Mouse (Mus musculus) heart, adult 9 months (tissue): ENCODE results near the gene Bcor.

ENCODE experiments used
- DNase-seq, 2 experiments: peaks; one replicate each; pipeline ENCODE4 v3.0.0; 2022; ENCODE audit warnings: low spot score in 2 of 2

The Bcor gene

DNA sequence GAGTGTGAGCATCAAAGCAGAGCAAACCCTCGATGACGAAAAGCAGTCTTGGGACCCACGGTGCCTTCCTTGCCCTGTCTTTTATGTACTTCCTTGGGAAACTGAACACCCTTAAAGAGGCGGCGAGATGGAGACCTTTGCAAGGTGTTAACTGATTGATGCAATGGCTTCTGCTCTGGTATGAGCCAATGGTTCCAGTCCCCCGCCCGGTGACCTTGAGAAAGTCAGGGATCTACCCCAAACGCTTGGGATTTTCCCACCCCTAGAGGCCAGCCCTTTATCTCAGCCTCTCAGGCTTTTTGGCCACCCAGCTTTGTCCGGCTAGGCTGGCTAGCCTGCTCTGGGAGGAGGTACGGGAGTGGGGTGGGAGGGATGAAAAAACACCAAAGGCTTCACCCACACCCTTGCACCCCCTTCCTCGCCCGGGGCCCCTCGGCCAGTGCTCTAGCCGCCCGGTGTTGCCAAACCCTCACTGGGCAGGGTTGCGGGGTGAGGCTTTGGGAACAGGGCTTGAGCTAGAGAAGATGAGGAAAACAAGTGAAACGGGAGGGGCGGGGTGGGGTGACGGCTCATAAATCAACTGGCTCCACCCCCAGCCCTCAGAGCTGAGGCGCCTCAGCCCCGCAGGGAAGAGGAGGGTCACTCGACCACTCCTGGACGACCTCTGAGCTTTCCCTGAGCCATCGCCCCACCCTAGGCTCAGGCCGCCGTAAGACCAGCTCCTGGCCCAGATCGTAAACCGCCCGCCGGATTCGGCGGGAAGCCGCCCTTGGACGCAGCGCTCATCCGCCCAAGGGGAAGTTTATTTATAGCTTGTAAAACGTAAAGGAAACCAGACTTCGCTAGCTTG is 154.7 kb downstream of the Bcor start:
- peak; percentile 69 to 75 for DNase-seq

DNA sequence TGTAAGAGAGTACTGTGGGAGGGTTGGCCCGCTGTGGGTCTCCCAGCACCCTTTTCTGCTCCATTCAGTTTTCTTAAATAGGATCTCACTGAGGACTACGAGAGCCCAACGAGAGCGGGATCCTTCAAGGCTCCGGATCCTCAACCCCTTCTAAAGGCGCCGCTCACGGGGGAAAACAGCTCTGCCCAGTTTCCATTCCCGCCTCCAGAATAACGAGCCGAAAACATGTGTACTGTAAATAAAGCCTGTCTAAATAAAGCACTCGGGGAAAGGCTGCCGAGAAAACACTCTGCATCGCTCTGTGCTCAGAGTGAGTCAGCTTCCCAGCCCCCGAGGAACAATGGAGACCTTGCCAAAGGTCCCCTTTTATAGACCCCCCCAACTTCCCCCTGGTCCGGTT is 155.7 kb downstream of the Bcor start:
- DNase-seq: peak; percentile 20 to 35

DNA sequence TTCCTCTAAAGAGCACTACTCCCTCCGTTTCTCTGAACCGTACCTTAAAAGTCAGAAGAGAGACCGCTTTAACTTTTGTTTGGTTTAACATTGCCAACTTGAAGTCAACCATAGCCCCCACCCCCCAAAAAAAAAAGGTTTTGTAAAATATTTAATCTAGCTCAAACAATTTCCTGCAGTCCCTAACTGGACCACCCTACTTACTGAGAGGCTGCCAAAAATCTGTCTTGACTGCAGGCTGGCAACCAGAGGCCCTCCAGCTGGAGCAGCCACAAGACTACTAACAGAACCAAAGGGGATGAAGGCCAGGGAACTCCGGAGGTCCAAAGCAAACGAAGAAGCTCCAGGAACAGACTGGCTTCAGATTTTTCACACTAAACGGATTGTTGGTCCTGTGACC is 156.2 kb downstream of the Bcor start:
- no peak for DNase-seq

DNA sequence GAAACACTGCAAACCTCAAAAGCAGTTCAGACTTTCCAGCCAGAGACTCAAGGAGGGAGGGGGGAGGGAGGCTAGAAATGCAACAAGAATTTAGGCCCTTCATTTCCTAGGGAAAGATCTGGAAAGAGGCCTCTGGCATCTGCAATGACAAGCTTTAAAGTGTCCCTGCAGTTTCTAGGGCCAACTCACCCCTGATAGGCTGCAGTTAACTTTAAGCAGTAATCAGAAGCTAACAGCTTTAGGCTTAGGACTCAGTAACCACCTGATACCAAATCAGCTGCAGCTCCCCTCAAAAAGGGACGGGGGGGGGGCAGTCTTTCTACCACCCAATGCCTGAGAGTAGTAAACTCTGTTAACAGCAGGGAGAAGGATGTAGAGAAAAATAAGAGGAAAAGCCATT is 156.6 kb downstream of the Bcor start:
- DNase-seq: no peak

DNA sequence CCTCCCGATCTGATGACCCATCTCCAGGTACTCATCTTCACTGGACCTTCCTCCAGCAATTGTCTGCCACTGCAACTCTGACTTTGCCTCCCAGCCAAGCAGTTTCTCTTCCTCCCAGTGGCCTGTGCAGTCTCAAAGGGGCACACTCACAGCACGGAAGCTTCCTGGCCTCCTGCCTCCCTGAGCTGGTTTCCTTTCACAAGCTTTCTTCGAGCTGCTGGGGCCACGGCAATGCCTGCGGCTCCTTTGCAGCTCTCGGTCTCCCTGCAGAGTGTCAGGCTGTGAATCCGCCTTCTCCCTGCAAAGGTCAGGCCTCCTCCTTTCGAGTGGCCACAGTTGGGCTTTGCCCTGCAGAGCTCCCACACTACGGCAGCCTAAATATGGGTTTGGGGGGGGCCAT is 157.0 kb downstream of the Bcor start:
- no peak for DNase-seq

DNA sequence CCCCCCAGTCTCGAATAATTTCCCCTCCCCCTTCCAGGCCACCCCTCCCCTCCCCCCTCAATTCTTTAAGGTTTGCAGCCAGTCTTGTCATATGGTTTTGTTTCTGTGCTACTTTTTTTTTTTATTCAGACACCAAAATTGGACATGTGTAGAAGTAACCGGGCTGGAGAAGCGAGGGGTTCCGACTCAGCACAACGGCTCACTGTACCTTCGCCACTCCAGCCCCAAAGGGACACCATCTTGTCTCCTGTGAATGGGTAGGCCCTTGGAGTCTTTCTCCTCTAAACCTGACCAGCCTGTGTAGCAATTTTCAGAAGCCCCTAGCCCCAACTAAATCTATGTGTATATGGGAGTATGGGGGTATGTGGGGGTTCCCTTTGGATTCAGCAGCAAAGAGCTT is 157.6 kb downstream of the Bcor start:
- no peak for DNase-seq

DNA sequence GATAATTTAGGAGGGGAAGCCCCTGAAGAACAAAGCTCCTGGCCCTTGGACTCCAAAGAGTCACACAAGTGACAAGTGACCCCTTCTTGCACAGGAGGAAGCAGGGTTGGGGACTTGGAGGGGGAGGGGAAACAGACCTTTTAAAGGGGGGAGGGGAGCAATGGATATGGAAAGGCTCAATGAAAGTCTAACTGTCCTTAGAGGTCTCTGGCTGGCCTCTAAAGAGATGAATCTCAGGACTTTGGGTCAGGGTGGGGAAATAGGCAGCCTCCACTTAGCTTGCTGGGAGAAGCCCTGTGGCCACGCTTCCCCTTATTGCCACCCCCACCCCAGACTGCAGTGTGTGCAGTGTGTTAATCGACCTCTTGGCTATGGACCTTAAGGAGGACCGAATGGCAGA is 158.2 kb downstream of the Bcor start:
- no peak for DNase-seq

DNA sequence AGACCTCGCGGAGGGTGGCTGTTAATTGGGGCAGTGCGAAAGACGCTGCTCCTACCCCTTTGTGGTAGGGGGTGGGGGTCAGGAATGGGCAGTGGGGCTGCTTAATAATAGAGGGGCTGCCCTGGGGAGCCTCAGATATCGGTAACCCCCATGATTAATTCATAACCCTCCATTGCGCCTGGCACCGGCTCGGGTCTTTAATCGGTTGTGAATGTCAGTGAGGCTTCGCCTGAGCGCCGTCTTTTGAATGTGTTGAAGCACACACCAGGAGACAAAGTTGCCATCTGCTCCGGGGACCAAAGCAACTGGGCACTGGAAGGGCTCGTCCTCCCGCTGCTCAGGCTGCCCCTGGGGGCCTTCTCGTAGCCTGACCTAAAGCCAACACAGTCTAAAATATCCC is 158.8 kb downstream of the Bcor start:
- DNase-seq: no peak

DNA sequence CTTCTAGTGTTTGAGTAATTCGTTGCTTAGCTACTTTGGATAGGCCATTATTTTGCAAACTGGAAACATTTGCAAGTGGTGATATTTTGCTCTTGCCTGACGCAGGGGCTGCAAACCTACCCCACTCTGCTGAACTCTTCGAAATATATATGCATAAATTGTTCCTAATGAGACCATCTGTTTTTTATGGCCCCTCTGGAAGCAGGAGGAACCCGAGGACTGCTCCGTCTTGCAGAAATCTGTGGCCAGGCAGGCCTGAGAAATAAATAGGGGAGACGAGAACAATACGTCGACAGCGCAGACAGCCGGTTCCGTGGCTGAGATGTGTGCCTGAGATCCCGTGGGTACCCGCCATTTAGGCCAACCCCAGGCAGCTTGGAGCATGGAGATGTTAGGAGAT is 159.5 kb downstream of the Bcor start:
- DNase-seq: no peak

DNA sequence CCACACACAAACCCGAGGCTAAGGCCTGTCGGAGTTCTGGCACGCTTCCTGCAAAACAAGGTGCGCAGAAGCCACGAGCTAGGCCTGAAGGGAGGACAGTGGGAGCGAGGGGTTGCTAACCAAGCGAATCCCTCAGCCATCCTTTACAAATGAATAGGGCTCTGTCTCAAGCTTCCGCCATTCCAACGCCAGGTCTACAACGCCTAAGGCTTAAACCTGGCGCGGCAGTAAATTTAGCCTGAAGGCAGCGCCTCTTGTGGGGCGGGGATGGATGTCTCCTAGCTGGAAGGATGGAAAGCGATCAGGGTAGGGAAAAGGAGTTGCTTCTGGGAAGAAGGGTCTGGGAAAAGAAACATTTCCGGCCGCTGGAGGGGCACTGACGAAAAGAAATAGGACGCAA is 160.2 kb downstream of the Bcor start:
- no peak for DNase-seq

DNA sequence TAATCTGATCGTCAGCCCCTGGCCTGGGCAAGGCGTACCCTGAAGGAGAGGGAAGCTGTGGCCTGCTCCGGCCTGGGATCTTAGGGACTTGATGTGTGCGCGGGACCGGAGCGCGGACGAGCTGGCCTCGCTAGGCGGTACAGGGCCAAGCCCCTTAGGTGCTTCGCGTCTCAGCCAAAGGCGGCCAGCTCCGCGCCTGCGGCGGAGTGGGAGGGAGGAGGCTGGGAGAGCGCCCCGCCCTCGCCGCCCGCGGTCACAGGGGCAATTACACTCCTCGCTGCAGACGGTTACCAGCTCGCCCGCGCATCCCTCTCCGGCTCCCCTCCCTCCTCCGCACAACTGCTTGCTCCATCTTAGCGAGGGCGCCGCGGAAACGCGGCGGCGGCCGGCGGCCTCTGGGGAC is 161.2 kb downstream of the Bcor start:
- DNase-seq: peak; percentile 52 to 53

DNA sequence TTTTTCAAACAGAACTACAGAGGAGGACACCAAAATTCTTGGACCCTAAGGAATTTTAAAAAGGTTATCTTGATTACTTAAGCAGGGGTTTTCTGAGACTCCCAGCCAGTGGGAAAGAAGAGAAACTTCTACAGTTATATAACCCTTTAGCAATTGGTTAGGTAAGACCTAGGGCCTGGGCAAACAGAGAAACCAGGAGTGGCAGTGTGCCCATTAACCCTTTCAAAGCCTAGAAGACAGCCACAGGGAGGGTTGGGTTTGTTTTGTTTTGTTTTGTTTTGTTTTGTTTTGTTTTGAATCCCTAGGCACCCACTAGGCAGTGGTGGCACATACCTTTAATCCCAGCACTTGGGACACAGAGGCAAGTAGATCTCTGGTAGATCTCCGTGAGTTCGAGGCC is 163.3 kb downstream of the Bcor start:
- no peak for DNase-seq

DNA sequence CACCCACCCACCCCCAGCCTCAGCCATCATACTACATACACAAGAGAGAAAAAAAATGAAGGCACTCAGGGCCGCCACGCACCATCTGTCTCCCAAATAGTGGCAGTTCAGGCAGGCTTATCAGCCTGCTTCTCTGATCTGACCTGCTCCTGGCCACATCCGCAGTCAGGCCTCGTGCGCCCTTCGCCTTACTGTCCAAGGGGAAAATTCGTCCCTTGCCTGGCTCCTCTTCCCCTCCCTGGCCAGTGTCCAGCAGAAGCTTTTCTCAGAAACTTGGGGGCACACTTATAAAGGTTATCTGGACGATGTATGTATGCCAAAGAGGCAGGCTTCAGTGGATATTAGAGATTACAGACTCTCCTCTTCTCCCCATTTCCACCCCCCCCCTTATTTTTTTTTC is 163.7 kb downstream of the Bcor start:
- no peak for DNase-seq

DNA sequence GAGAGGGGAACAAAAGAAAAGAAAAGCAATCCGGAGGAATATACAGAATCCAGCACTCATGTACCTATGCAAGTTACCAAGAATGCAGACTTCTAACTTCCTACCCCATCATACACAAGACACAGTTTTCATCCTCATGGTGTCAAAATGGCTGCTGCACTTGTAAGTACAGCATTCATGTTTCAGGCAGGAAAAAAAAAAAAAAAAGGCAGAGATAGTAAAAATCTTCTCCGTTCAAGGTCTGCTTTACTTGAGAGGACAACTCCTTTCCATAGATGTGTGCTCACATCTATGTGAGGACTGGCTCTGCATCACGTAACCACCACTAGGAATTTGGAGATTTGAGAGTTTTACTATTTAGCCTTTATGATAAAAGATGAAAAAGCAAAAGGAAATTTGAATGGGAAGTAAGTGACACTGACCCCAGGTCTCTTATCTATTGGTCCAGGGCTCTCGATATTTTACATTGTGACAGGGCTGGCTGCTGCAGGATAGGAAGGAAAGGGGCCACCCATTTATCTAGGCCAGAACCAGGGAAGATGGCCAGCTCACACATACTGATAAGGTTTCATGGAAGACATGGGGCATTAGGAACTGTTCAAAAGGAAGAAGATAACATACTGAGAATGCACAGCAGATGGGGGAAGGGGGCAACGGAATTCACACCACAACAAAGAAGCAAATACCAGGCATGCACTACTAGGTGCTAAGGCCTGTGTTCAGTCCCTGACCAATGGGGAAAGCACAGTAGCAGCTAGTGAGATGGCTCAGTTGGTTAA is 166.3 kb downstream of the Bcor start:
- no peak for DNase-seq

DNA sequence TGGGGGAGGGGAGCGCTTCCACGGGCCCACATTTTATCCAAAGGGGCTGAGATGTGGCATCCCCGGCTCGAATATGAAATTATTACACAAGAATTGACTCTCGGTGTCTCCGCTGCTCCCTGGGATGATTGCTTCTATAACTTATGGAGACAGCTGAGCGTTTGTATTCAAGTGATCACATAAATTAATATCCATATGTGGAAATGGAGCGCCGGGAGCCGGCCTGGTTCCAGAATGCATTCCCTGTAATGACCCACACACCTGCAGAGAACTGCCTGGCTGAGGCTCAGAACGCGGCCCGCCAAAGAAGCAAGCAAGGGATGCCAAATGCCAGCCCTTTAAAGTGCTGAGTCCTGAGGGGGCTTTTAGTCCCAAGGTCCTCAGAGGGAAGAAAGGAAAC is 170.7 kb downstream of the Bcor start:
- no peak for DNase-seq

DNA sequence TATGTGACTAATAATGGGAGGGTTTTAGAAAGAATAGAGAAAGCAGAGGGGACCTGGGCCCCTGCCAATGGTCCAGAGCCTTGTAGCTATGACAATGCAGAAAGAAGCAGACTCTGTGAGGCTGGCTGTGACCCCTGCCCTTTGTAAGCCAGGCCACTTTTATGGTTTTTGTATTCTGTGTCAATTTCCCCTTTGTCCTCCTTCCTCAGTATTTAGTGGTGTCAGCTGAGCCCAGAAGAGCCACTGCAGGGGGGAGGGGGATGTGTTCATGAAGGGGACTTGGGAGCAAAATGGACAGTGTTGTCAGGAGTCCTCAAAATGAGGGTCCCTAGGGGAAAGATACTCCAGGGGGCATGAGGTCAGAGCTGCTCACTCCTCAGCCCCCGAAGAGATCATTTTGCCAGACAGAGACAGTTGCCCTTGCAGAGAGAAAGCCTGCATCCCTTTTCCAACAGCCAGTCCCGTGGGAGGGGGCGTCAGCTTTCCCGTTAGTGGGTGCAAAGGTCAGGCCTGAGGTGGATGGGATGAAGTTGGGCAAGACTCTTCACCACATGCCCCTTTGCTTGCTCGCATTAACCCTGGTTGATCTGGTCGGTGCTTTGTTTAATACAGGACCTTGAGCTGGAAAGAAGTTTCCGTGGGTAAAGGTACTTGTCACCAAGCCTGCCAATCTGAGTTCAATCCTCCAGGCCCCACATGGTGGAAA is 171.8 kb downstream of the Bcor start:
- no peak for DNase-seq

DNA sequence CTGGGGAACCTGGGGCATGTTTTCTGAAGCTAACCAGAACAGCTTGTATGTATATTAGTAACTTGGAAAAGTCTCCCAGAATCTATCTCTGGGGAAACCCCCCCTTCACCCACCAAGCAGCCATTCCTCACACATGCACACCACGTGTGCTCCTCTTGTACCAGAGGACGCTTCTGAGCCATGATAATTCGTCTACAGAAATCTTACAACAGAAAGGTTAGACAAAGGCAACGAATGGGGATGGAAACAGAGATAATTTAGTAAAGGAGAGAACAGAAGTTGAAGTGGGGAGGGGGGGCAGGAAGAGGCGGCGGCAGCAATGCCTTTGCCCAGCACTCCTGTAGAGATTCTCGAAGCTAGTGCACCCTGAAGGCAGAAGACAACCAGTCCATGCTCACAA is 172.6 kb downstream of the Bcor start:
- DNase-seq: no peak
